Mouse (Mus musculus) limb, embryonic 11.5 days (tissue): ENCODE measurements around the gene Pnkd. TPM values are rescaled to one million over a fixed set of nuclear protein-coding genes. Genes with fewer than 3 reads are reported as not detected.

Experiments
- ATAC-seq: fragments of 200-750 bp; cut with Nextera tagmentation; 2 replicates; pipeline ENCODE4 v1.8.0; 2017; ENCODE audit warnings: low read depth; ENCODE audit not compliant: insufficient number of reproducible peaks, low FRiP score, low TSS enrichment
- DNase-seq: peaks from one replicate; pipeline ENCODE4 v3.0.0-alpha.2; 2015; ENCODE audit warnings: low spot score
- H3K27ac ChIP-seq: fragments of 300-500 bp; sonication (generic); replicated peaks from 2 replicates; pipeline ENCODE4 v1.5.1; 2014; ENCODE audit warnings: low read depth, mild to moderate bottlenecking, low read length
- H3K27me3 ChIP-seq: fragments of 300-500 bp; sonication (generic); 2 replicates; pipeline ENCODE4 v1.6.1; 2014; ENCODE audit warnings: mild to moderate bottlenecking, low read length, mixed read lengths; ENCODE audit not compliant: control insufficient read depth, insufficient read depth
- H3K36me3 ChIP-seq: fragments of 300-500 bp; sonication (generic); 2 replicates; pipeline ENCODE4 v1.6.1; 2014; ENCODE audit warnings: mild to moderate bottlenecking, low read length, moderate library complexity, mixed read lengths; ENCODE audit not compliant: control insufficient read depth, insufficient read depth
- H3K4me1 ChIP-seq: fragments of 300-500 bp; sonication (generic); 2 replicates; pipeline ENCODE4 v1.6.1; 2014; ENCODE audit warnings: low read length, mixed read lengths; ENCODE audit not compliant: control insufficient read depth, insufficient read depth
- H3K4me2 ChIP-seq: fragments of 300-500 bp; sonication (generic); 2 replicates; pipeline ENCODE4 v1.6.1; 2014; ENCODE audit warnings: low read depth, mild to moderate bottlenecking, moderate library complexity; ENCODE audit not compliant: severe bottlenecking
- H3K4me3 ChIP-seq: fragments of 300-500 bp; sonication (generic); 2 replicates; pipeline ENCODE4 v1.5.1; 2014; ENCODE audit warnings: low read depth, low read length
- H3K9ac ChIP-seq: fragments of 300-500 bp; sonication (generic); 2 replicates; pipeline ENCODE4 v1.6.1; 2014; ENCODE audit warnings: mild to moderate bottlenecking, low read length
- H3K9me3 ChIP-seq: fragments of 300-500 bp; sonication (generic); 2 replicates; pipeline ENCODE4 v1.6.1; 2016; ENCODE audit warnings: low read length; ENCODE audit not compliant: control insufficient read depth
- WGBS: fragments of 180-500 bp; shearing (Covaris S2); extraction: QIAGEN DNeasy Blood & Tissue Kit; methylation state at CpG from one replicate; pipeline ENCODE4 v1.1.7; 2014; 5-methylcytosine and 5-hydroxymethylcytosine counted together
- polyA plus RNA-seq: library from polyadenylated mRNA; unstranded; fragments of >200 nt; fragmentation: Nextera tagmentation; extraction: Ambion mirVana; gene quantifications from 2 replicates; pipeline ENCODE4 v1.2.1, GENCODE M21; 2014

The Pnkd gene
- polyA plus RNA-seq, 1 experiment from 2014 or later, result 119 TPM

GRCm38 (mm10) chr1:74359952-74360517, 75.3 kb downstream of the Pnkd start:
- no peak for ATAC-seq
- Histone ChIP-seq H3K36me3 (no peaks in the 10 kb centered on the region), H3K9me3 (no peaks in the 10 kb centered on the region), H3K27me3 (no peaks in the 10 kb centered on the region), H3K4me3 (no peak overlapping the region), H3K4me1 (peaks cover 3% of the 10 kb centered on the region), H3K9ac (no peak overlapping the region), H3K27ac (no peak overlapping the region), H3K4me2 (no peak overlapping the region)
- WGBS, result 85% methylated on average over 5 of the region's 5 CpGs
- DNase-seq, result no peak

GRCm38 (mm10) chr1:74361812-74362211, 77.1 kb downstream of the Pnkd start, which contains the start of gene Catip:
Gene Catip, plus strand, starts transcription at chr1:74362108.
- Histone ChIP-seq H3K4me1 (peaks cover 3% of the 10 kb centered on the region), H3K9me3 (no peaks in the 10 kb centered on the region), H3K27me3 (no peaks in the 10 kb centered on the region), H3K4me2 (peak within 1 kb of the TSS; percentile 18; the same call in 1 of the 2 replicates), H3K36me3 (no peaks in the 10 kb centered on the region), H3K9ac (no peak within 1 kb of the TSS), H3K27ac (no peak within 1 kb of the TSS), H3K4me3 (no peak within 1 kb of the TSS)
- peak; percentile 68 for ATAC-seq
- 0% methylated on average over 2 of the region's 2 CpGs for WGBS
- DNase-seq, result peak; percentile 81

DNA sequence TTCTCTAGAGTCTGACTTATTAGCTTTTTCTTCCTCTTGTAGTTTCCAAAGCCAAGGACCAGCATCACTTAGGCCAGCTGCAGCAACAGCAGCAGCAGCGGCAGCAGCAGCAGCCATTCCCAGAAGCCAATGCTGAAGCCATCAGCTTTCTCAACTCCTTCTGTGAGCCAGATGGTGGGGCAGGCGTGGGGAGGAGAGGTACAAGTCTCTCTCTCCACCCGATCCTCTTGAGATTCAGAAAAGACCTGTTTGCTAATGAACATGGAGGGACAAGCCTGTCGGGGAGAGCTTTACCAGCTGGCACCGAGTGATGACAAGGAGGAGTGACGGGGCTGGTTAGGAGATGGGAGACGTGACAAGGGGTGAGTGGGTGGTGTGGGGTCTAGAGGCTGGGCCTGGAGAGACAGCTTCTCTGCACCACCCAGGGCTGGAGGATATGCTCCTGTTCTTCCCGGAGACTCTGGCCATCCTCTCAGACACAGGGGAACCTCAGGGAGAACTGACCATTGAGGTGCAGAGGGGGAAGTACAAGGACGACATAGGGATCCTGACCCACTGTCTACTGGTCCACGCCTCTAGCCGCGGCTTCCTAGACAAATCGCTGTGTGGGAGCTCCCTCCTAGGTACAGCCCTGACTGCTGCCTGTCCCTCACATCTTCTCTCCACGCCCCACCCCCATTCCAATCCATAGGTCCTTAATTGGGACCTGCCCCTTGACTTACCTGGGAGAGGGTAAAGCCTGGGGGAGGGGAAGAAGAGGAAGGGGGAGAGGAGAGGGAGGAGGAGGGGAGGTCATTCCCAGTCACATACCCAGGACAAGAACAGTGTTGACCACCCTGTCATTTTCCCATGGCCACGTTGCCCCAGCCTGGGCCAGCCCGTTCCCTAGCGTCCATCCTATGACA, 77.8 kb downstream of the Pnkd start:
- ATAC-seq (no peak), DNase-seq (no peak)
- Histone ChIP-seq H3K9me3 (no peaks in the 10 kb centered on the region), H3K9ac (no peak overlapping the region), H3K4me2 (peak overlapping the region; percentile 18; the same call in 1 of the 2 replicates), H3K4me3 (no peak overlapping the region), H3K27ac (no peak overlapping the region), H3K36me3 (no peaks in the 10 kb centered on the region), H3K27me3 (no peaks in the 10 kb centered on the region), H3K4me1 (peaks cover 3% of the 10 kb centered on the region)
- WGBS, result 64% methylated on average over 16 of the region's 17 CpGs

GRCm38 (mm10) chr1:74363437-74363836, 78.7 kb downstream of the Pnkd start:
- no peaks in the 10 kb centered on the region for H3K27me3 ChIP-seq
- H3K36me3 ChIP-seq, result no peaks in the 10 kb centered on the region
- no peak overlapping the region for H3K4me3 ChIP-seq
- no peak overlapping the region for H3K4me2 ChIP-seq
- H3K9me3 ChIP-seq, result no peaks in the 10 kb centered on the region
- ATAC-seq (no peak), DNase-seq (no peak)
- 52% methylated on average over 5 of the region's 5 CpGs for WGBS
- peaks cover 3% of the 10 kb centered on the region for H3K4me1 ChIP-seq
- H3K27ac ChIP-seq, result no peak overlapping the region
- no peak overlapping the region for H3K9ac ChIP-seq

GRCm38 (mm10) chr1:74364270-74364669, 79.5 kb downstream of the Pnkd start:
- H3K9ac ChIP-seq, result no peak overlapping the region
- 75% methylated on average over 8 of the region's 8 CpGs for WGBS
- no peaks in the 10 kb centered on the region for H3K36me3 ChIP-seq
- H3K27me3 ChIP-seq, result no peaks in the 10 kb centered on the region
- no peaks in the 10 kb centered on the region for H3K9me3 ChIP-seq
- no peak overlapping the region for H3K4me3 ChIP-seq
- DNase-seq, result no peak
- no peak for ATAC-seq
- no peak overlapping the region for H3K27ac ChIP-seq
- H3K4me1 ChIP-seq, result peaks cover 3% of the 10 kb centered on the region
- H3K4me2 ChIP-seq, result no peak overlapping the region

DNA sequence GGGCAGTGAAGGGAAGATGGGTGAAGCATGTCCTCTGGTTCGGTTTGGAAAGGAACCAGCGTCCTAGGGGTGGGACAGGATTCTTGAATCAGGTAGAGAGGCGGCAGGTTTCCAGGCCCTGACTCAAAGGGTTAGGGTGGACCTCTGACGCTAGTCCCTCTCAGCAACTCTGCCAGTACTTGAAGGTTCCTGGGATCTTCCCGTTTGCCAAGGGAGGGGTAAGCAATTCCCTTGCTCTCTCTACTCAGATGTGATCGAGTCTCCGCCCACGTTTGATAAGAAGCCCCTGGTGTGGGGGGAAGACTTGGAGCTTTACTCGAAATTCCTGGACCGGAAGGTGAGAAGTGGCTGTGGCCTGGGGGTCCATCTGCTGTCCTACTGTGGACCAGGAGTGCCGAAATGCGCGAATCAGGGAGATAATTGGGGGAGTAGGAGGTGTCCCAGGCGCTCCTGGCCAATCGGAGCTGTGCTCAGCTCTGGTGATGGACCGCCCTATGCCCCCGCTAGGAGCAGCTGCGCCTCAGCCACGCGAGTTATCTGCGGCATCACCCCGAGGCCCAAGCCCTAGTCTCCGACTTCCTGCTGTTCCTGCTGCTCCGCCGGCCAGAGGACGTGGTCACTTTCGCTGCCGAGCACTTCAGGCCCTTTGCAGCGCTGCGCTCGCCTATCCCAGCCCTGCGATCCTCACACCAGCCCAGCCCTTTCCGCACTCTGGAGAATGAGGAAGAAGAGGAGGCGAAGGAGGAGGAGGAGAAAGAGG, 83.3 kb downstream of the Pnkd start:
- no peak overlapping the region for H3K27ac ChIP-seq
- peak; percentile 60; the same call in 1 of the 2 replicates for ATAC-seq
- H3K9ac ChIP-seq, result peak overlapping the region; percentile 9; the same call in 1 of the 2 replicates
- H3K36me3 ChIP-seq, result no peaks in the 10 kb centered on the region
- no peaks in the 10 kb centered on the region for H3K27me3 ChIP-seq
- 13% methylated on average over 34 of the region's 34 CpGs for WGBS
- DNase-seq, result peak; percentile 52
- peak overlapping the region; percentile 51 for H3K4me2 ChIP-seq
- peak overlapping the region; percentile 1; the same call in 1 of the 2 replicates for H3K4me3 ChIP-seq
- no peaks in the 10 kb centered on the region for H3K9me3 ChIP-seq
- H3K4me1 ChIP-seq, result no peaks in the 10 kb centered on the region

DNA sequence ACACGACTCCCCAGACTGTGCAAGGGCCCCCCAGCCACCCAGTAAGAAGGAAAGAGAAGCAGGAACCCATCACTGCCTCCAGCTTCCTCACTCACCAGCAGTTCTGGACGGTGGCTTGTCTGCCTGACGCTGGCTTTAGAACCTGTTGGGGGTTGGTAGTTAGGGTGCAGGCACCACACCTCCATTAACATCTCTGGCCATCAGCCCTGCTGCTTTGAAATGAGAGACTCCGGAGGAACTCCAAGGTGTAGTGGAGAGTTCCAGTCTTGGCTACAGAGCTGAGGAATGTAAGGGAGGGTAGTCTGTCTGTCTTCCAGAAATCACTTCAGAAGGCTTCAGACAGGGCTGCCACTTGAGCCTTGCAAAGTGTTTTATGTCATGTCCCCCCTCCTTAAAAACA, 85.3 kb downstream of the Pnkd start:
- Histone ChIP-seq H3K9ac (no peak overlapping the region), H3K36me3 (no peaks in the 10 kb centered on the region), H3K4me3 (no peak overlapping the region), H3K4me1 (no peaks in the 10 kb centered on the region), H3K27ac (no peak overlapping the region), H3K27me3 (no peaks in the 10 kb centered on the region), H3K4me2 (no peak overlapping the region), H3K9me3 (no peaks in the 10 kb centered on the region)
- ATAC-seq, result no peak
- WGBS, result 28% methylated on average over 4 of the region's 4 CpGs
- no peak for DNase-seq

DNA sequence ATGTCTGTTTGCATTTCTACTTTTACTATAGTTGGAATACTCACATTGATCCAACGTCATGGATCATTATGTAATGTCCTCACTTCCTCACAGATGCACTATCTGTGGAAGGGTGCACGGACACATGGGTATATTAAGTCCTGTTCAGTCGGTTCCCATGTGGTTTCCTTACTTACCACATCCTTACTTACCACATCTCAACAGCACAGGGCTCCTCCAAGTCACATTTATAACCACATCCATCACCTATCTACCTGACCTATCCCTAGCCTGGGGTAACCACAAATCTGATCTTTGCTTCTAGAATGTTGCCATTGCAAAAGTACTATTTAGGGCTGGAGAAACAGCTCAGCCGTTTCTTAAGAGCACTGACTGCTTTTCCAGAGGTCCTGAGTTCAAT, 88.6 kb downstream of the Pnkd start:
- no peaks in the 10 kb centered on the region for H3K36me3 ChIP-seq
- H3K27ac ChIP-seq, result no peak overlapping the region
- H3K9me3 ChIP-seq, result no peaks in the 10 kb centered on the region
- H3K27me3 ChIP-seq, result no peaks in the 10 kb centered on the region
- DNase-seq, result no peak
- no peak overlapping the region for H3K9ac ChIP-seq
- 83% methylated on average over 4 of the region's 4 CpGs for WGBS
- H3K4me1 ChIP-seq, result peaks cover 4% of the 10 kb centered on the region; the same call in 1 of the 2 replicates
- no peak overlapping the region for H3K4me2 ChIP-seq
- no peak for ATAC-seq
- no peak overlapping the region for H3K4me3 ChIP-seq
